Mouse (Mus musculus) lung, postnatal 0 days (tissue): ENCODE measurements around the gene Edil3. TPM values are rescaled to one million over a fixed set of nuclear protein-coding genes. Genes with fewer than 3 reads are reported as not detected.
A peak's percentile ranks its signal among the peaks of the same experiment; 100 is the strongest.

ENCODE experiments used
- ATAC-seq: fragments of 200-750 bp; cut with Nextera tagmentation; 2 replicates; pipeline ENCODE4 v1.8.0; 2017; ENCODE audit warnings: moderate library complexity
- DNase-seq: peaks from one replicate; pipeline ENCODE4 v3.0.0-alpha.2; 2016; ENCODE audit warnings: low spot score
- H3K27ac ChIP-seq: fragments of 300-500 bp; sonication (generic); 2 replicates; pipeline ENCODE4 v1.5.1; 2014; ENCODE audit warnings: antibody characterized with exemption, mild to moderate bottlenecking, low read length, mixed read lengths
- H3K27me3 ChIP-seq: fragments of 300-500 bp; sonication (generic); replicated peaks from 2 replicates; pipeline ENCODE4 v1.6.1; 2014; ENCODE audit warnings: low read length, mixed read lengths; ENCODE audit not compliant: insufficient read depth
- H3K36me3 ChIP-seq: fragments of 300-500 bp; sonication (generic); 2 replicates; pipeline ENCODE4 v1.6.1; 2014; ENCODE audit warnings: low read length, mixed read lengths; ENCODE audit not compliant: insufficient read depth
- H3K4me1 ChIP-seq: fragments of 300-500 bp; sonication (generic); 2 replicates; pipeline ENCODE4 v1.6.1; 2014; ENCODE audit warnings: antibody characterized with exemption, low read depth, low read length, mixed read lengths; ENCODE audit not compliant: insufficient read depth
- H3K4me2 ChIP-seq: fragments of 300-500 bp; sonication (generic); replicated peaks from 2 replicates; pipeline ENCODE4 v1.6.1; 2014; ENCODE audit warnings: low read depth, mild to moderate bottlenecking, low read length, moderate library complexity, mixed read lengths
- H3K4me3 ChIP-seq: fragments of 300-500 bp; sonication (generic); 2 replicates; pipeline ENCODE4 v1.5.1; 2014; ENCODE audit warnings: low read depth, low read length
- H3K9ac ChIP-seq: fragments of 300-500 bp; sonication (generic); replicated peaks from 2 replicates; pipeline ENCODE4 v1.6.1; 2014; ENCODE audit warnings: low read depth, mild to moderate bottlenecking
- H3K9me3 ChIP-seq: fragments of 300-500 bp; sonication (generic); 2 replicates; pipeline ENCODE4 v1.6.1; 2016; ENCODE audit warnings: low read length, mixed read lengths
- CTCF ChIP-seq: IDR thresholded peaks from 2 replicates; pipeline ENCODE4 v1.5.1; 2016; ENCODE audit warnings: antibody characterized with exemption, mild to moderate bottlenecking
- EP300 ChIP-seq: IDR thresholded peaks from 2 replicates; pipeline ENCODE4 v1.6.1; 2016; ENCODE audit warnings: antibody characterized with exemption, mild to moderate bottlenecking, control low read depth
- WGBS: fragments of 180-500 bp; shearing (Covaris S2); extraction: QIAGEN DNeasy Blood & Tissue Kit; methylation state at CpG from one replicate; pipeline ENCODE4 v1.1.7; 2014; 5-methylcytosine and 5-hydroxymethylcytosine counted together
- polyA plus RNA-seq: library from polyadenylated mRNA; unstranded; fragments of >200 nt; fragmentation: Nextera tagmentation; extraction: Ambion mirVana; gene quantifications from 2 replicates; pipeline ENCODE4 v1.2.1, GENCODE M21; 2015

Gene Edil3
- polyA plus RNA-seq, 1 experiment from 2014 or later, result 13.8 TPM

DNA sequence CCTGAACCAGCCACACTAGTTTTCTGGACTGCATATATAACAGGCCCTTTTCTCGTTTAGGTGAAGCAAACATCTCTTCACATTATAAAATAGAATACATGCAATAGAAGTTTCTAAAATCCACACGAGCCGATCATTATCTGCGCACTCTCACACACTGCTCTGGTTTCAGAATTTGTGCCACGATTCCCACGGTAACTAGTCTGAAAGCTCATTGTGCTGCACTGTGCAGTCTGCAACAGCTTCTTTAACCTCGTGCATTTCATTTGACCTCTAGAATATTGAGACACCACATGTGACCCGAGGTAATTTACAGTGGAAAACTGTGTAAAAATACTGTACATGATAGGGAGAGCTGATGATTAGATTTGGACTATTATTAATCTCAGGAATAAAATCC, 298.5 kb downstream of the Edil3 start:
- WGBS, result 70% methylated on average over 8 of the region's 8 CpGs
- no peak overlapping the region for H3K4me2 ChIP-seq
- no peaks in the 10 kb centered on the region for H3K4me1 ChIP-seq
- H3K4me3 ChIP-seq, result no peak overlapping the region
- H3K27me3 ChIP-seq, result no peaks in the 10 kb centered on the region
- DNase-seq (no peak), ATAC-seq (no peak)
- H3K9ac ChIP-seq, result no peak overlapping the region
- no peak for TF ChIP-seq EP300
- no peak for TF ChIP-seq CTCF
- no peaks in the 10 kb centered on the region for H3K9me3 ChIP-seq
- no peak overlapping the region for H3K27ac ChIP-seq
- no peaks in the 10 kb centered on the region for H3K36me3 ChIP-seq

DNA sequence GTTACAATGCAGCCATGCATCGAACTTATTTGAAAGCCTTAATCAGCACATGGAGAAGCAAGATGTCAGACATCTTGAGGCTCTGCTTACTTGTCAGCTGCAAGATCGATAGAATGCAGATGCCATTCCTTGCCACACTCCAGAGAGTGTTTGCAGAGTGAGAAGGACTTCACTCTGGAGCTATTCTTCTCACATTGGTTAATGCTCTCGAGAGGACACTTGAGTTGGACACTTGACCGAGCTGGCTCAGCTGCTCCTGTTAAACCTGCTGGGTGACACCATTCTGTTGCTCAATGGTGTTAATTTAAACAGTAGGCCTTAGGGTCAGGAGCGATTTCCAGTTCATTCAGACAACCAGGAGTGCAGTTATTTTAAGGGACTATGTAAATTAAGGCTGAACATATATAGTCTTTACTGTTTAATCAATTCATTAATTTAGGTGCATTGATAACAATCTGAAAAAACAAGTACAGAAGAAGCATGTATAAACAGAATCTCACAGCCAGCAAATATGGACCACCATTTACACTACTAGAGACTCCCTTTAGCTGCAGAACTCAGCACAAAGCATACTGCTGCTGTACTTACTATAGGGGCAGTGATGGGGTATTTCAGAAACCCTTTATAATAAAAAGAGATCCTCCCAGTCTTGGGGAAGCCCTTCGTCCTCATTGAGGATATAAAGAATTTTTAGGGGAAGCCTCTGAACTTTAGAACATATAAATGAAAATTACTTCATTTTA, 301.4 kb downstream of the Edil3 start:
- Histone ChIP-seq H3K4me1 (no peaks in the 10 kb centered on the region), H3K4me3 (no peak overlapping the region), H3K27me3 (no peaks in the 10 kb centered on the region), H3K27ac (no peak overlapping the region), H3K9ac (no peak overlapping the region), H3K9me3 (no peaks in the 10 kb centered on the region), H3K4me2 (no peak overlapping the region), H3K36me3 (no peaks in the 10 kb centered on the region)
- TF ChIP-seq CTCF (no peak), EP300 (peak; percentile 73)
- 44% methylated on average over 6 of the region's 6 CpGs for WGBS
- ATAC-seq, result peak; percentile 98
- peak; percentile 91 for DNase-seq

DNA sequence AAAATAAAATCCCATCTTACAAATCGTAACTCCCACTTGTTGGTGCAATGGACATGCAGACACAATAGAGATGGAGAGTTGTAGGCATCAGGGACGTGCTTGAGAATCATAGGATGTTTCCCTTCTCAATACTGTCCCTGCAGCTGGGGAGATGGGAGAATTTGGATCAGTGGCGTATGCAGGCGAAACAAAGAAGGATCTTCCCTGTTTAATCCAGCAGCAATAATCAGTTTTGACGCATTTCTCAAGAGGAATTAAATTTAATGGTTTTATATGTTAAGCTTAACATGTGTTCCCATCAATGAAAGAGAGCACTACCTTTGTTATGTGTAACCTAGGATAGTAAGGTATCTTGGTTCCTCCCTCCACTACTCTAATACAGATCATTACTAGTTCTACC, 302.1 kb downstream of the Edil3 start:
- H3K36me3 ChIP-seq, result no peaks in the 10 kb centered on the region
- H3K4me3 ChIP-seq, result no peak overlapping the region
- H3K27me3 ChIP-seq, result no peaks in the 10 kb centered on the region
- H3K9me3 ChIP-seq, result no peaks in the 10 kb centered on the region
- ATAC-seq (no peak), DNase-seq (no peak)
- WGBS, result 87% methylated on average over 5 of the region's 5 CpGs
- H3K9ac ChIP-seq, result no peak overlapping the region
- H3K27ac ChIP-seq, result no peak overlapping the region
- no peak for TF ChIP-seq EP300
- TF ChIP-seq CTCF, result no peak
- no peak overlapping the region for H3K4me2 ChIP-seq
- no peaks in the 10 kb centered on the region for H3K4me1 ChIP-seq

DNA sequence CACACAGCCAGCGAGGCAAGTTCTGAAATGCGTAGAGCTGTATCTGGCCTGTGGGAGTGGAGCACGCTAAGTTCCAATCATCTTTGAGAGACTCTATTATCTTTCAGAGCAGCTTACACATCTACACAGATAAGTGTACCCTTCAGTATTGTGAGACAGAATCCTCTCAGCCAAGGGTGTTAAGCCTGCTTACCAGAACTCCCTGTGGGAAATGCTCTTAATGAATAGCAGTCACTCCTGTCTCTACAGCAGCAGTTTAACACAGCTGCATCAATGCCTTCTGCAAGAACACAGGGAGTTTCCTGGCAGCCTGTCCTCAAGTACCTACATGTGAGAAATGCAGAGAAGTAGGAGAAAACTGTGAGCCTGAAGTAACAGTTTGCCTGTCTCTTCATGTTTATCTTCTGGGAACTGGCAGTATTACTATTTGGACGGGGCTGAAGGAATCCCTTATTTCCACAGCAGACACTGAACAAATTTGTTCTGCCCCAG, 324.8 kb downstream of the Edil3 start:
- Histone ChIP-seq H3K4me3 (no peak overlapping the region), H3K9me3 (no peaks in the 10 kb centered on the region), H3K9ac (no peak overlapping the region), H3K4me2 (no peak overlapping the region), H3K4me1 (no peaks in the 10 kb centered on the region; the same call in 1 of the 2 replicates), H3K27me3 (no peaks in the 10 kb centered on the region), H3K27ac (no peak overlapping the region), H3K36me3 (no peaks in the 10 kb centered on the region)
- WGBS, result 59% methylated on average over 4 of the region's 4 CpGs
- ATAC-seq (no peak), DNase-seq (no peak)
- TF ChIP-seq CTCF (no peak), EP300 (no peak)

DNA sequence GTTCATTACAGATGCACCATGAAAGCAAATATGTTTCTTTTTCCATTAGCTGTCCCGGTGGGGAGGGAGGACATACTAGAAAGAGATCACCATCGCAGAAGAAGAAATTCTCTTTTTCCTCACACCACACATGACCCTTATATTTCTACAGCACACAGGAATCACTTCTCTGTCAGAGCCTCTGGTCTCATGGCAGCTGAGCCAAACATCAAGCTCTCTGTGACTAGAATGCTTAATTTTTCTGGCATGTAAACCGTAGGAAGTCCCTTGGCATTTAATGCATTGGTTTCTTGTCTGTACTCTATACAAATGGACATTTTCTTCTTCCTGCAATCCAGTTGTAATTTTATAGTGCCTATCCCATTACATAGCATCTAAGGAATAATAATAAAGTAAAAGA, 330.6 kb downstream of the Edil3 start:
- ATAC-seq, result no peak
- no peaks in the 10 kb centered on the region for H3K27me3 ChIP-seq
- H3K27ac ChIP-seq, result no peak overlapping the region
- H3K4me2 ChIP-seq, result no peak overlapping the region
- DNase-seq, result no peak
- H3K9ac ChIP-seq, result no peak overlapping the region
- TF ChIP-seq EP300 (no peak), CTCF (no peak)
- H3K36me3 ChIP-seq, result no peaks in the 10 kb centered on the region
- 86% methylated on average over 3 of the region's 3 CpGs for WGBS
- H3K9me3 ChIP-seq, result no peaks in the 10 kb centered on the region
- H3K4me3 ChIP-seq, result no peak overlapping the region
- H3K4me1 ChIP-seq, result no peaks in the 10 kb centered on the region

DNA sequence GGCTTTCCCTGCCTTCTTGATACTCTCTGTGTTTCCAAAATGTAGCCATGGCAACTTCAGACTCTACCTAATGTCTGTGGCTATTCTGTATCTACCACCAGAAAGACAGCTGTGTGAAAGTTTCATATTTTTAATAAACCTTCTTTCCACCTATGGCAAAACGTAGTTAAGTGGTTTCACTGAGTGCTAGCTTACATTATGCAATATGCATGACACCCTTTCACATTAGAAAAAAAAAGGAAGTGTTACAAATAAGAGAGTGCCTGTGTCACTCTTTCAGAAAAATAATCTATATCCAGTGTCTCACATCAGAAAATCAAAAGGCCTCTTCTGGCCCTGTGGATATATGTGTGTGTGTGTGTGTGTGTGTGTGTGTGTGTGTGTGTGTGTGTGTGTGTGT, 346.7 kb downstream of the Edil3 start:
- H3K9ac ChIP-seq, result no peak overlapping the region
- ATAC-seq (no peak), DNase-seq (peak; percentile 19)
- no peaks in the 10 kb centered on the region for H3K9me3 ChIP-seq
- H3K4me2 ChIP-seq, result no peak overlapping the region
- TF ChIP-seq CTCF (no peak), EP300 (no peak)
- no peaks in the 10 kb centered on the region for H3K27me3 ChIP-seq
- H3K4me3 ChIP-seq, result no peak overlapping the region
- no peak overlapping the region for H3K27ac ChIP-seq
- no peaks in the 10 kb centered on the region for H3K4me1 ChIP-seq
- WGBS, result 45% methylated on average over 1 of the region's 1 CpGs
- no peaks in the 10 kb centered on the region for H3K36me3 ChIP-seq

DNA sequence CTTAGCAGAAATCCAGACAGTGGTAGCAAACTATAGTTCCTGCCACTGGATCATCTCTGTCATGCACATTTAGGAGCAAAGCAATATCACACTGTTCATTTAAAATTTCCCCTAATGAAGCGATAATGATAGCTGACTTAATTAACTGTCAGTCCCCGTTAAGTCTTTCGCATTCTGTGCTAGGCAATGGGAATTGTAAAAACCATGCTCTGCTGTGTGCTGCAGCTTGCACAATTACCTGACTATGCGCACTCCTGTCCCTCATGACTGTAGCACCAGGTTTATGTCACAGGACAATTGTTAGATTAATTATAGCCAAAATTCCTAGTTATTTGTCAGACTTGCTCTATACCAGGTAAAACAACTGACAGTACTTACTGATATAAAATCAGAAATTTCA, 348.8 kb downstream of the Edil3 start:
- ATAC-seq, result no peak
- H3K4me2 ChIP-seq, result no peak overlapping the region

More for the DNA sequence above, 348.8 kb downstream of the Edil3 start:
- no peaks in the 10 kb centered on the region for H3K9me3 ChIP-seq
- no peak overlapping the region for H3K27ac ChIP-seq
- no peaks in the 10 kb centered on the region for H3K27me3 ChIP-seq
- DNase-seq, result no peak
- no peak overlapping the region for H3K9ac ChIP-seq
- H3K36me3 ChIP-seq, result no peaks in the 10 kb centered on the region
- WGBS, result 90% methylated on average over 4 of the region's 4 CpGs
- TF ChIP-seq EP300 (no peak), CTCF (no peak)
- no peaks in the 10 kb centered on the region for H3K4me1 ChIP-seq
- H3K4me3 ChIP-seq, result no peak overlapping the region
